Mouse (Mus musculus): ENCODE measurements around the gene Tcta. TPM values are rescaled to one million over a fixed set of nuclear protein-coding genes. Genes with fewer than 3 reads are reported as not detected.

Gene Tcta
- 12.7 and 22.2 TPM in 2 replicates for polyA plus RNA-seq (2012; rRNA removed)

DNA sequence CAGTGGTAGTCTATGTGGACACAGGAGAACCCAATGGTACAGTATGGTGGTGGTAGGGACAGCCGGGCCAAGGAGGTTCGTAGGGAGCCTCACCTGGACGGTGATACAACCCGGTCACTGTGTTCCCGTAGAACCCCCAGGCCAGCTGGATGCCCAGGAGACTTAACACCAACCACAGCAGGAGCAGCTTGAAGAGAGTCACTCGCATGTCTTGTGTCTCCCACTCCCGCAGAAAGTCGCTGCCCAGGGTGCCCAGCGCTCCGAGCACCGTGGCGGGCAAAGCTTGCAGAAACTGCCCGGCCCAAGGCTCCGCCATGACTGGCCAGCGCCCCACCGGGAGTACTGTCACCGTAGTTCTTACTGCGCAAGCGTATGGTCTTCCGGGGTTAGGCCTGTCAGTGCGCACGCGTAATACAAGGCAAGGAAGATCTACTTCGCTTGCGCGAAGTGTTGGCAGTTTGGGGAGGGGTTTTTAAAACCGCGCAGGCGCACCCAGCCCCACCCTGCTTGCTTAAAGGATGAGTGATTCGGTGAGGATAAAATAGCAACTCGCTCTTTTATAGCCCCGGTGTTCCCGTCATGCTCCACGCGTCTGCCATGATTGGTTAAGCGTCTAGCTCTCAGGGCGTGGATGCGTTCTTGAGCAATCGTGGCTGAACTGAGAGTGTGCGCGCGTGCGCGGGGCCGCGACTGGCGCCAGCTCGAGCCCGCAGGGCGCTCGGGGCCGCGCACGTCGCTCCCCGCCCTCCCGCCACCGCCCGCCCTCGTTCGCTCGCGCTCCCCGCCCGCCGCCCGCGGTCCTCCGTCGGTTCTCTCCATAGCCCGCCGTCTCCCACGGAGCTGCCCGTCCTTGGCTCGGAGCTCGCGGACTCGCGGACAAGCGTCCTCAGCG is at the start of gene Tcta, which contains the start of gene Rhoa:
Gene Tcta, minus strand, starts transcription at position 532 of the 892 bp plus-strand sequence.
Gene Rhoa, plus strand, starts transcription at position 501 of the 892 bp plus-strand sequence.

GRCm38 (mm10) chr9:108347540-108348289 is 41.8 kb upstream of the Tcta start, which contains the start of gene Usp4:
TSS of gene Usp4 (plus strand) at chr9:108347853.

GRCm38 (mm10) chr9:108338886-108339781 is 33.2 kb upstream of the Tcta start, which contains the start of gene Gpx1:
TSS of gene Gpx1 (plus strand) at chr9:108338903.

GRCm38 (mm10) chr9:108296453-108297355 is 9.3 kb downstream of the Tcta start, which contains the start of gene Amt:
TSS of gene Amt (plus strand) at chr9:108296853.

DNA sequence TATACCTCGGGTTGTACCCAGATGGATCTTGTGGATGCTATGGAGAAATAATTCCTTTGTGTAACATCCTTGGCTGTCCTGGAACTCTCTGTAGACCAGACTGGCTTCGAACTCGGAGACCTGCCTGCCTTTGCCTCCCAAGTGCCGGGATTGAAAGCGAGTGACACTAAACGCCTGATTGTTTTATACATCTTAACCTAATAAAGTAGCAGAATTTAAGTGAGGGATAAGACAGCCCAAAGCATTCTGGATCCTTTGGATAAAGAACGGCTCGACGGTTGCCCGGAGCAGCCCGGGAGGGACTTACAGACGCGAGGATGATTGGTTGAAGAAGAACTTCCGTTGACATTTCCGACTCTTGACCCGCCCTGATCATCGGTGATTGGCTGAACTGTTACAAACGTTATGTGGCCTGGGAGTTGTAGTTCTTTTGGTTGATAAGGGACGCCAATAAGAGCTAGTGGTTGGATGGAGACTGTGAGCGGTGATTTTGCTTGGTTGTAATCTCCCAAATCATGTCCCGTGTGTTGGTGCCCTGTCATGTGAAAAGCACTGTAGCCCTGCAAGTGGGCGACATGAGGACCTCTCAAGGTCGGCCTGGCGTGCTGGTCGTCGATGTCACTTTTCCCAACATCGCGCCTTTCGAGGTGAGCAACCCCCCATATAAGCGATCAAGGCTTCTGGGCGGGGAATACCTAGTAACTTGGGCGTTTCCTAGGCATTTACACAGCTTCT is 15.8 kb downstream of the Tcta start, which contains the start of gene Nicn1:
Gene Nicn1, plus strand, starts transcription at position 414 of the 735 bp plus-strand sequence.

GRCm38 (mm10) chr9:108263690-108264190 is 42.2 kb downstream of the Tcta start, which contains the start of gene Dag1:
TSS of gene Dag1 (minus strand) at chr9:108263958.

Other genes with a start within 250 kb of the Tcta start
- gene Mst1, start 225.7 kb downstream of the Tcta start, polyA plus RNA-seq (2012; rRNA removed): 0.83 and 0.87 TPM in 2 replicates
- 56.8 and 62.6 TPM in 2 replicates for gene Rnf123, start 222.8 kb downstream of the Tcta start, polyA plus RNA-seq (2012; rRNA removed)
- gene Apeh, start 211.6 kb downstream of the Tcta start, polyA plus RNA-seq (2012; rRNA removed): 65.8 and 71.6 TPM in 2 replicates
- gene Bsn, start 115.8 kb downstream of the Tcta start, polyA plus RNA-seq (2012; rRNA removed): 5.1 and 6.2 TPM in 2 replicates
- 23.8 and 29.4 TPM in 2 replicates for gene Dag1, start 42.2 kb downstream of the Tcta start, polyA plus RNA-seq (2012; rRNA removed)
- gene Nicn1, start 15.7 kb downstream of the Tcta start, polyA plus RNA-seq (2012; rRNA removed): 30.2 and 45.5 TPM in 2 replicates
- gene Amt, start 9.3 kb downstream of the Tcta start, polyA plus RNA-seq (2012; rRNA removed): 40.6 and 51.6 TPM in 2 replicates
- gene Rhoa, start within 50 bp of the Tcta start, polyA plus RNA-seq (2012; rRNA removed): 236 and 260 TPM in 2 replicates
- gene Gpx1, start 32.7 kb upstream of the Tcta start, polyA plus RNA-seq (2012; rRNA removed): 654 and 762 TPM in 2 replicates
- gene Usp4, start 41.7 kb upstream of the Tcta start, polyA plus RNA-seq (2012; rRNA removed): 113 and 120 TPM in 2 replicates
- gene 1700102P08Rik, start 86.6 kb upstream of the Tcta start, polyA plus RNA-seq (2012; rRNA removed): 1.4 and 1.8 TPM in 2 replicates
- 1.1 and 1.6 TPM in 2 replicates for gene Ccdc36, start 122.3 kb upstream of the Tcta start, polyA plus RNA-seq (2012; rRNA removed)
- not detected in 2 replicates for gene BC048562, start 130.3 kb upstream of the Tcta start, polyA plus RNA-seq (2012; rRNA removed)
- gene Ccdc71, start 154.4 kb upstream of the Tcta start, polyA plus RNA-seq (2012; rRNA removed): 25.0 and 28.4 TPM in 2 replicates
- gene Klhdc8b, start 155.4 kb upstream of the Tcta start, polyA plus RNA-seq (2012; rRNA removed): 43.0 and 49.4 TPM in 2 replicates
- 67.7 and 81.1 TPM in 2 replicates for gene Lamb2, start 173.6 kb upstream of the Tcta start, polyA plus RNA-seq (2012; rRNA removed)
- 146 and 160 TPM in 2 replicates for gene Usp19, start 184.4 kb upstream of the Tcta start, polyA plus RNA-seq (2012; rRNA removed)
- gene Qars, start 201.5 kb upstream of the Tcta start, polyA plus RNA-seq (2012; rRNA removed): 239 and 264 TPM in 2 replicates
- gene Qrich1, start 210.6 kb upstream of the Tcta start, polyA plus RNA-seq (2012; rRNA removed): 122 and 154 TPM in 2 replicates

All from central nervous system, embryonic 11.5 days (tissue).